Mouse (Mus musculus) kidney, embryonic 14.5 days (tissue): Measurements from ENCODE around the gene Unk. TPM values are rescaled to one million over a fixed set of nuclear protein-coding genes. Genes with fewer than 3 reads are reported as not detected.

Experiments used
- ATAC-seq: fragments of 200-750 bp; cut with Nextera tagmentation; 2 replicates; pipeline ENCODE4 v1.8.0; 2017; ENCODE audit warnings: moderate number of reproducible peaks, mild to moderate bottlenecking, moderate TSS enrichment, moderate library complexity; ENCODE audit not compliant: low FRiP score, low TSS enrichment
- H3K27ac ChIP-seq: fragments of 300-500 bp; sonication (generic); 2 replicates; pipeline ENCODE4 v1.5.1; 2014; ENCODE audit warnings: low read depth, mild to moderate bottlenecking, low read length, moderate library complexity, mixed read lengths
- H3K27me3 ChIP-seq: fragments of 300-500 bp; sonication (generic); 2 replicates; pipeline ENCODE4 v1.6.1; 2014; ENCODE audit warnings: mild to moderate bottlenecking, low read length; ENCODE audit not compliant: control insufficient read depth, insufficient read depth
- H3K36me3 ChIP-seq: fragments of 300-500 bp; sonication (generic); 2 replicates; pipeline ENCODE4 v1.6.1; 2014; ENCODE audit warnings: low read length, mixed read lengths; ENCODE audit not compliant: control insufficient read depth, insufficient read depth
- H3K4me1 ChIP-seq: fragments of 300-500 bp; sonication (generic); 2 replicates; pipeline ENCODE4 v1.6.1; 2014; ENCODE audit warnings: low read length, mixed read lengths; ENCODE audit not compliant: control insufficient read depth, insufficient read depth
- H3K4me2 ChIP-seq: fragments of 300-500 bp; sonication (generic); replicated peaks from 2 replicates; pipeline ENCODE4 v1.6.1; 2014; ENCODE audit warnings: low read depth, mild to moderate bottlenecking, low read length
- H3K4me3 ChIP-seq: fragments of 300-500 bp; sonication (generic); 2 replicates; pipeline ENCODE4 v1.5.1; 2014; ENCODE audit warnings: mild to moderate bottlenecking, low read length
- H3K9ac ChIP-seq: fragments of 300-500 bp; sonication (generic); 2 replicates; pipeline ENCODE4 v1.6.1; 2014; ENCODE audit warnings: low read depth, mild to moderate bottlenecking, low read length, moderate library complexity
- H3K9me3 ChIP-seq: fragments of 300-500 bp; sonication (generic); 2 replicates; pipeline ENCODE4 v1.6.1; 2016; ENCODE audit warnings: low read length; ENCODE audit not compliant: control insufficient read depth
- WGBS: fragments of 180-500 bp; shearing (Covaris S2); extraction: QIAGEN DNeasy Blood & Tissue Kit; methylation state at CpG from one replicate; pipeline ENCODE4 v1.1.7; 2014; 5-methylcytosine and 5-hydroxymethylcytosine counted together
- polyA plus RNA-seq: library from polyadenylated mRNA; unstranded; fragments of >200 nt; fragmentation: Nextera tagmentation; extraction: Ambion mirVana; gene quantifications from 2 replicates; pipeline ENCODE4 v1.2.1, GENCODE M21; 2014

The Unk gene
- polyA plus RNA-seq, 1 experiment from 2014 or later, result 37.2 TPM

DNA sequence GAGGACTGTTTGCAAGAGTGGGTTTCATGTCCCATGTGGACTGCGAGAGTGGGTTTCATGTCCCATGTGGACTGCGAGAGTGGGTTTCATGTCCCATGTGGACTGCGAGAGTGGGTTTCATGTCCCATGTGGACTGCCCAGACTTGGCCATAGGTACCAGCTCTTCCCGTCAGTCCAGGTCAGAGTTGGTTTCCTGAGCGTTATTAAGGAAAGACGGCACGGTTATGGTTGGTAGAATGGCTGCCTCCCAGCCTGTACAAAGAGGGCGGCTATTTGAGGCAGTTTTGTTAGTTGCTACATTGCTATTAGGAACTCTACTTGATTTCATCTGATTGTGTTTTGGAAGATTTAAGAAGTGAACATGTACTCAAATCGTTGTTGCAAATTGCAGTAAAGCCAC is 7.7 kb downstream of the Unk start:
- Histone ChIP-seq H3K27me3 (no peaks in the 10 kb centered on the region), H3K36me3 (peaks cover 35% of the 10 kb centered on the region), H3K9me3 (no peaks in the 10 kb centered on the region), H3K4me2 (no peak overlapping the region), H3K9ac (no peak overlapping the region), H3K4me3 (no peak overlapping the region), H3K4me1 (0 out of 2 replicates have a peak, but pooled peaks cover under 1% of the 10 kb centered on the region), H3K27ac (no peak overlapping the region)
- 91% methylated on average over 9 of the region's 9 CpGs for WGBS
- ATAC-seq, result no peak

DNA sequence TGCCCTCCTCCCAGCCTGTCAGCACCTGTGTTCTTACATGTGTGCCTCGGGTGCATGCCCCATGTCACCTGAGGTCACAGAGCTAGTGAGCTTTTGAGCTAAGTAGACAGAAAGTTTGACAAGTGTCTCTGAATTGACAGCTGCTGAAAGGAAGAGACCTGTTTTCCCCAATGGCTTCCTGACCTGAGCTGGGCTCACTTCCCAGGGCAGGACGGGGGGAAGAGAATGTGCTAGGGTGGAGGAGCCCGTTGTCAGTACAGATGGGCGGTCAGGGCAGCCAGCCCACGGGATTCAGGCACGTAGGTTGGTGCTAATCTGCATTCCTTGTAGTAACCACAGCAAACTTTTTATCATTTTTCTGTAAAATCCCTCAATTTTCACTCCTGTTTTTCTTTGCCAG is 10.5 kb downstream of the Unk start:
- Histone ChIP-seq H3K4me3 (no peak overlapping the region), H3K36me3 (peaks cover 40% of the 10 kb centered on the region), H3K27ac (no peak overlapping the region), H3K27me3 (no peaks in the 10 kb centered on the region), H3K4me1 (no peaks in the 10 kb centered on the region), H3K9ac (no peak overlapping the region), H3K4me2 (no peak overlapping the region), H3K9me3 (no peaks in the 10 kb centered on the region)
- 88% methylated on average over 6 of the region's 6 CpGs for WGBS
- no peak for ATAC-seq

DNA sequence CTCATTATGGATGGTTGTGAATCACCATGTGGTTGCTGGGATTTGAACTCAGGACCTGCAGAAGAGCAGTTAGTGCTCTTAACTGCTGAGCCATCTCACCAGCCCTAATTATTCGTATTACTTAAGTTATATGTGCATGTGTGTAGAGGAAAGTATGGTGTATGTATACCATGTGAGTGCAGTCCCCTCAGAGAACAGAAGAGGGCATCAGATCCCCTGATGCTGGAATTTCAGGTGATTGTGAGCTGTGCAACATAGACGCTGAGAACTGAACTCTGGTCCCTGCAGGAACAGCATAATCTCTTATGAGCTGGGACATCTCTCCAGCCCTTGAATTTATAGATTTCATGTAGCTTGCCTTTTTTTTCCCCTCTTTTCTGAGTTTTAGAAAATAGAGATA is 11.7 kb downstream of the Unk start:
- Histone ChIP-seq H3K27ac (no peak overlapping the region), H3K27me3 (no peaks in the 10 kb centered on the region), H3K9ac (no peak overlapping the region), H3K36me3 (peaks cover 50% of the 10 kb centered on the region), H3K9me3 (no peaks in the 10 kb centered on the region), H3K4me3 (no peak overlapping the region), H3K4me2 (no peak overlapping the region), H3K4me1 (no peaks in the 10 kb centered on the region)
- ATAC-seq, result no peak
- WGBS, result 100% methylated on average over 2 of the region's 2 CpGs

DNA sequence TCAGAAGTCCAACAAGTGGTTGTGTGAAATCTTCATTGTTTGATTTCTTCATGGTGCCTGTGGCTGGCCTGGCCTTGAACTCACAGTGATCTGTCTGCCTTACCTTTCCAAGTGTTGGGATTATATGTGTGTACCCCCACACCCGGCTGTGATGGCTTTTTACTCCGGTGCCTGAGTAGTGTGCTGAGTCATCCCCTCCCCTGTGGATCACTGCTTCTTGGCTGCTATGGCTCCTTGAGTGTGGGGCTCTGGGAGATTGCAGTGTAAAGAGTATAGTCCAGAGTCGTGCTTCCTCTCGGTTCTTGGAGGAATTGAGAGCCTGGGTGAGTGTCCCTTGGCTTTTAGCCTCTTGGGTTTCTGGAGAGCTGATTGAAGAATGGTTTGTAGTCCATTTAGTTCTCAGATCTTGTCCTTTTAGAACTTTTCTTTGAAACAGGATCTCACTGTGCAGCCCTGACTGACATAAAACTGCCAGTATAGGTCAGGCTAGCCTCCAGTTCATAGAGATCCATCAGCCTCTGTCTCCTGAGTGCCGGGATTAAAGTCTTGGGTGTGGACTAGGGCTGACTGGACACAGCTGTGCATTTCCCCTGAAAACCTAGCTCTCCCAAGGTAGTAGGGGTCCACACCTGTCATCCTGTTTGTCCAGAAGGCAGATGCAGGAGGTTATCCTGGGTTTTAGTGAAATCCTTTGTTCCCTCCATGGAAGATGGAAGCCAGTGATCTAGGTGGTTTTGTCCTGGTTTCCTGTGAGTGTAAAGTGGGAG is 12.4 kb downstream of the Unk start:
- Histone ChIP-seq H3K4me3 (no peak overlapping the region), H3K27ac (no peak overlapping the region), H3K27me3 (no peaks in the 10 kb centered on the region), H3K9me3 (no peaks in the 10 kb centered on the region), H3K4me1 (no peaks in the 10 kb centered on the region), H3K36me3 (peaks cover 57% of the 10 kb centered on the region), H3K4me2 (no peak overlapping the region), H3K9ac (no peak overlapping the region)
- 26% methylated on average over 5 of the region's 5 CpGs for WGBS
- ATAC-seq, result 0 out of 2 replicates have a peak, but pooled peaks have one; percentile 64

DNA sequence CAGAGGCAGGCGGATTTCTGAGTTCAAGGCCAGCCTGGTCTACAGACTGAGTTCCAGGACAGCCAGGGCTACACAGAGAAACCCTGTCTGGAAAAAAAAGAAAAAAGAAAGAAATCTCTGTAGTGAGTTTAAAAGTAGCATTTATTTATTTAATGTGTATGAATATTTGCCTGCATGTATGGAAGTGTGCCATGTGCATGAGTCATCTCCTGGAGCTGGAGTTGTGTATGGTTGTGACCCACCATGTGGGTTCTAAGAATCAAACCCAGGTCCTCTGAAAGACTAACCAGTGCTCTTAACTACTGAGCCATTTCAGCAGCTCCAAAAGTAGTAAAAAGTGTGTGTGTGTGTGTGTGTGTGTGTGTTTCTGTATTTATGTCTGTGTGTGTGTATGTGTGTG is 13.2 kb downstream of the Unk start:
- Histone ChIP-seq H3K36me3 (peaks cover 62% of the 10 kb centered on the region), H3K9me3 (no peaks in the 10 kb centered on the region), H3K4me1 (no peaks in the 10 kb centered on the region), H3K4me2 (no peak overlapping the region), H3K9ac (no peak overlapping the region), H3K4me3 (no peak overlapping the region), H3K27me3 (no peaks in the 10 kb centered on the region), H3K27ac (no peak overlapping the region)
- WGBS, result 95% methylated on average over 1 of the region's 1 CpGs
- no peak for ATAC-seq

DNA sequence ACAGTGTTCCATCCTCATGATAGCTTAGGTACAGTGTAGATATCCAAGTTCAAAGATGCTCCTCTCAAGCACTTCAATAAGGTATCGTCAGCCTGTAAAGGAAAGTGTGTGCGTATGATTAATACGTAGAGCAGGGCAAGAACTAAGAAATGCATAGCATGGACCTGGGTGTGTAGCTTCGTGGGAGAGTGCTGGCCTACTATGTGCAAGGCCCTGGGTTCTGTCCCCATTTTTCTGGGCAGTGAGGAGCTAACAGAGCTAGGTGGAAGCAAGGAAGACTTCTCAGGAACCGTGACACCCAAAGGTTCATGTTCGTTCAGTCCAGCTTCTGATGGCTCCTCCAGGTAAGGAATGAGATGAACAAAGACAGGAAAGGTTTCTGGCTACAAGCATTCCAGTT is 15.1 kb downstream of the Unk start:
- no peak overlapping the region for H3K4me3 ChIP-seq
- 96% methylated on average over 6 of the region's 6 CpGs for WGBS
- H3K27ac ChIP-seq, result no peak overlapping the region
- H3K4me1 ChIP-seq, result no peaks in the 10 kb centered on the region
- H3K27me3 ChIP-seq, result no peaks in the 10 kb centered on the region
- H3K9ac ChIP-seq, result no peak overlapping the region
- no peak for ATAC-seq
- H3K36me3 ChIP-seq, result peaks cover 68% of the 10 kb centered on the region
- H3K4me2 ChIP-seq, result no peak overlapping the region
- H3K9me3 ChIP-seq, result no peaks in the 10 kb centered on the region

GRCm38 (mm10) chr11:116049610-116050009 is 19.5 kb downstream of the Unk start:
- Histone ChIP-seq H3K27me3 (no peaks in the 10 kb centered on the region), H3K36me3 (peaks cover 94% of the 10 kb centered on the region), H3K4me1 (no peaks in the 10 kb centered on the region), H3K4me2 (no peak overlapping the region), H3K4me3 (no peak overlapping the region), H3K27ac (no peak overlapping the region), H3K9me3 (no peaks in the 10 kb centered on the region), H3K9ac (no peak overlapping the region)
- no peak for ATAC-seq
- WGBS, result 76% methylated on average over 2 of the region's 2 CpGs

GRCm38 (mm10) chr11:116050196-116050595 is 20.1 kb downstream of the Unk start:
- no peak overlapping the region for H3K9ac ChIP-seq
- H3K9me3 ChIP-seq, result no peaks in the 10 kb centered on the region
- no peak overlapping the region for H3K27ac ChIP-seq
- no peak for ATAC-seq
- WGBS, result 77% methylated on average over 4 of the region's 4 CpGs
- H3K4me1 ChIP-seq, result no peaks in the 10 kb centered on the region
- no peak overlapping the region for H3K4me2 ChIP-seq
- H3K4me3 ChIP-seq, result no peak overlapping the region; the same call in 1 of the 2 replicates
- no peaks in the 10 kb centered on the region for H3K27me3 ChIP-seq
- H3K36me3 ChIP-seq, result peaks cover 94% of the 10 kb centered on the region

DNA sequence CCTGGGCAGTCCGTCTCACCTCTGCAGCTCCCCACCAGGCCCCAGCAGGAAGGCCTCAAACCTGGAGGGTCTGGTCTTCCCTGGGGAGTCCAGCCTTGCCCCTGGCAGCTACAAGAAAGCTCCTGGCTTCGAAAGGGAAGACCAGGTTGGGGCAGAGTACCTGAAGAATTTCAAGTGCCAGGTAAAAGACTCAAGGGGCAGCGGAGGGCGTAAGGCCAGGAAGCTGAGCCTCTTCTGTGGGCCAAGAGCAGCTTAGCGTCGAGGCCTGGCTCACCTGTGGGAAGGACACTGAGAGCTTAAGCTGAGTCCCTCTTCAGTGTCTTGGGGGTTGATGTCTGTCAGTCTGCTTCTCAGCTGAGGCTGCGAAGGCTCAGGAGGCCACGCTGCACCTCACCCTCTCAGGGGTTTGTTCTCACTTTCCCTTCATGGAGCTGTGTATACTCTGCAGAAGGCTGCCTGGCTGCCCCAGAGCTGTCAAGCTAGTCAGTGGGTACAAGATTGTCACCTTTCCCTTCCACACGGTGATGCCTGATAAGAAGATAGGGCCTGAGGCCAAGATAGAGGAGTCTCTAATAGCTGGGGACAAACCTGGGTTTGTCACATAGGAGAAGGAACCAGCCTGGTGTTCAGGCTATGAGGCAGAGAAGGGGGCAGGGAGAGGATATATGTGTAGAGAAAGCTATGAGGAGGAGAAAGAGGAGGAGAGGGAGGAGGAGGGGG is 23.5 kb downstream of the Unk start:
- ATAC-seq, result no peak
- Histone ChIP-seq H3K9ac (no peak overlapping the region), H3K4me3 (no peak overlapping the region), H3K4me2 (no peak overlapping the region), H3K4me1 (no peaks in the 10 kb centered on the region), H3K27me3 (no peaks in the 10 kb centered on the region), H3K36me3 (peaks cover 97% of the 10 kb centered on the region), H3K9me3 (no peaks in the 10 kb centered on the region), H3K27ac (no peak overlapping the region)
- 95% methylated on average over 9 of the region's 9 CpGs for WGBS
